Mouse (Mus musculus) mesoderm, embryonic 11.5 days (tissue): ENCODE results near the gene Aco2.

Experiments used
- DNase-seq: peaks from one replicate; pipeline ENCODE4 v3.0.0-alpha.2; 2012; ENCODE audit warnings: low read depth, low spot score

The Aco2 gene

DNA sequence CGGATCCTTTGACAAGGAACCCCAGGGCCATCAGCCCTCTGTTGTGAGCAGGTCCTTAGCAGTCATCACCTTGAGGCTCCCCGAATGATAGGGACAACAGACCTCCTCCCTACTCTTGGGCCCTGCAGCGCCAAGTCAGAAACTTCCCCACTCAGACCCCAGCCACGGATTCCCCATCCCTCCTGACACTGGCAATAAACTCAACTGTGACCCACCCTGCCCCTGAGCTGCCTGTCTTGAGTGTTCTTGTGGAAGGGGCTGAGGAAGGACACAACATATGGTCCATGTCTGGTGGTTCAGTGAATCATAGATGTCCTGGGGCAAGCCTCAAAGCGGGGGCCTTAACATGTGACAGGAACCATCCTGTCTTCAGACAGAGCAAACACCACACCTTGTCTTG lies 78.6 kb downstream of the Aco2 start:
- DNase-seq: no peak

DNA sequence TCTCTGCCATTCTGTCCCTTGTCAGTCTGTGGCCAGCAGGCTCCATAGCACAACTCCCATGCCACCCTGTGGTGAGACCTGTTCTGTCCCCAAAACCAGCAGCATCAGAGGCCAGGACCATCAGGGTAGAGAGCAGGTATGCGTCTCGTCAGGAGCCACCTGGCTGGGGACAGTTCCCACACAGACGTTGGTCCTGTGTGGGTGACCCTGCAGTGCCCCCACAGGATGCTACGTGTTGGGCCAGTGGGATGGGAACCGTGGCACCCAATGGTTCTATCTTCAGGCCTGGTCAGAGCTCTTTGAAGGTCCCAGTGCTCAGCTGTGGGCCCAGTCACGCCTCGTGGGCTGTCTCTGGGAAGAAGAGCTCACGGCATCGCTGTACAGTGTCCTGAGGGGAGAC lies 79.0 kb downstream of the Aco2 start:
- DNase-seq: no peak

DNA sequence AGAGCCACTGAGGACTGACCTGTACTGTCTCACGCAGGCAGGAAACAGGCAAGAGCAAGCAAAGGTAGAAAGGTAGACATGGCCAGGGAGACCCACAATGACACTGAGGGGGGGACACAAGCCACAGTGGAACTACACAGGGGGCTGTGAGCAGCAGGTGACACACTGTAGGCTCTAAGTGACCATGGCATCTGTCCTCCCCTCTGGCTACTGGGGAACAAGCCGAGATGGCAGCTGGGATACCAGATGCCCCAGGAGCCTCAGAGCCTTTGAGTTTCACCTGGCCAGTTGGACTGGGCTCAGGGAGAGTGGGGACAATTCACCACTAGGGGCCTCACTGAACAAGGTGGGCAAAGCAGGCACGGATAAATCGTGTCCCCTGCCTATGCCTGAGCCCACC lies 80.2 kb downstream of the Aco2 start:
- DNase-seq: no peak

DNA sequence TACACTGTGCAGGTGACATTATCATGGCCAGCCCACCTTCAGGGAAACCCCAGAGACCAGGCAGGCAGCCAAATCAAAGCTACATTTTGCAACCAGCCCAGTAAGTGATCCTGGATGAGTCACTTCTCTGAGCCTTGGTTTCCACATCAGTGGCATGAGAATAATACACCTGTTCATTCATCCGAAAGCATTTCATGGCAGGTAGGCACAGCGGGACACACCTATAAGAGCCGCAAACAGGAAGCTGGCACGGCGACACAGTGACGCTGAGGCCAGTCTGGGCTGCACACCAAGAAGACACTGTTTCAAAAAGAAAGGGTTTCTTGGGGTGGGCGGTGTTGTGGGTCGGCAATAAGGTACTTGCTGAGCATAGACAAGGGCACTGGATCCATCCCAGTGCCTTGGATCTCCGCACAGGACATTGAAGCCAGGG lies 82.1 kb downstream of the Aco2 start:
- no peak for DNase-seq

DNA sequence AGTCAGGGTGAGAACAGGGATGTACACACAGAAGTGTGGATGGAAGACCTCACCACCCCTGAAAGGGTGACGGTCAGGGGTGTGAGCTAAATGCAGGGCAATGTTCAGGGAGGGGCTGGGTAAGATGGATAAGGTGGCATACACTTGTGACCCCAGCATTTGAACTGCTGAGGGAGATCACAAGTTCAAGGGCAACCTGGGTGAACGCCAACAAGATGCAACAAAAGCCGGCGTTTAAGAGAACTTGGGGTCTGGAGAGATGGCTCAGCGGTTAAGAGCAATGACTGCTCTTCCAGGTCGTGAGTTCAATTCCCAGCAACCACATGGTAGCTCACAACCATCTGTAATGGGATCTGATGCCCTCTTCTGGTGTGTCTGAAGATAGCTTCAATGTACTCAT lies 82.6 kb downstream of the Aco2 start:
- no peak for DNase-seq

DNA sequence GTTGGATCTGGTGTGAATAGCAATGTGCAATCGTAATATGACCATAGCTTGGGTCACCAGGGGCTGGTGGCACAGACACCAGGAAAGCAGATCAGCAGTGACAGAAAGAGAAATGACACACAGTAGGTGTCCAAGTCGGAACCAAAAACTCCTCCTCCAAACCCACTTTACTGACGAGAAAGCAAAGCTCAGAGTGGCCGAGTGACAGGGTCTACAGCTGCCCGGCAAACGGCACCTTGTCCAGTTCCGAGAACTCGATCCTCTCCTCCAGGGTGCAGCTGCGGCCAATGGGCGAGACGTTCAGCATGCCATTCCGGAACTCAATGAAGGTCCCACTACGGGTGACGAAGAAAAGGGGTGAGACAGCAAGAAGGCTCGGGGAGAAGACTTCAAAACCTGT lies 83.3 kb downstream of the Aco2 start:
- DNase-seq: no peak

DNA sequence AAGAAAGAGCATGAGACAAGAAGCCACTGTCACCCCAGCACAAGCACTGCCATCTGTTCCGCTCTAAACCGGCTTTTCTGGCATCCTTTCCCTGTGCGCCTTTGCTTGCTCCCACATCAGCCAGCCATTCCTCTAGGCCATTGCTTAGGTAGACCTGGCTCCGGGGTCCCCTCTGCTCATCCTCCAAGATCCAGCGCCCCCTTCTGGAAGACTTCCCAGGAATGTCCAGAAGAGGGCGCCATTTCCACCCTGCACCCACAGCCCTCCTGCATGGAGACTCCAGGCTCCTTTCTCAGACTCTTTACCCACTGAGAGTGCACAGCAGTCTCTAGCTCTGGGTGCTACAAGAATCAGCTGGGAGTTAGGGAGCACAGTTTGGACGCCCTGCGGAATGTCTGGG lies 84.3 kb downstream of the Aco2 start:
- peak; percentile 64 for DNase-seq

DNA sequence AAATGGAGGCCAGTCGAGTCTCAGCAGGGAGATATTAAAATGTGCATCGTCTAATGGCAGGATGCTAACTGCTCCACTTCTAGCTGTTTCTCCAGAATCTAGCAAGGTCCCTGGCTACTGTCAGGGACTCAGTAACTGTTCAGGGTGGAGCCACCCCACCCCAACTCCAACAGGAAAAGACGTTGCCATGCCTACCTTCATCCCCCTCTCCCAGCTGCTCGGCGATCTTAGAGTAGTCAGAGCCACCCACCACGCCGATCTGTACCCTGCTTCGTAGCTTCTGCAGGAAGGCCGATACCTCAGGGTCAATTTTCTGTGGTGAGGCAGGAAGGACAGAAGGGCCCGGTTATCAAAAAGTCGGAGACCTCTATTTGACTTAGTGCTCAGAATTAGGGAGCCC lies 85.5 kb downstream of the Aco2 start:
- DNase-seq: no peak

DNA sequence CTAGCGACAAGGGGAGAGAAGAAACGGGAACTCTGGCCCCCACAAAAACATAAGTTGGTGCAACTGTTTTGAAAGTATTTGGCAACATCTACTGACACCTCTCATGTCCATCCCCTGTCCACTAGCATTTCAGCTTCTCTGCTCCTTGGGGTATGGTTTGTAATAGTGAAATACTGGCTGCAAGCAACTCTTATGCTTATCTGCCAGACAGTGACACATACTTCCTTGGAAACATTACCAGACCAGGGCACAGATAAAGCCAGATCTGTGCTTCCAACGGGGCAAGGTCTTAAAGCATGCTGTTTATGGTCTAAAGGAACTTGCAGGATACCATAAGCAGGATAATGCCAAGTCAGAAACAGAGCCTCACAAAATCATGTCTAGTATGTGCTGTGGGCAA lies 86.8 kb downstream of the Aco2 start:
- no peak for DNase-seq

DNA sequence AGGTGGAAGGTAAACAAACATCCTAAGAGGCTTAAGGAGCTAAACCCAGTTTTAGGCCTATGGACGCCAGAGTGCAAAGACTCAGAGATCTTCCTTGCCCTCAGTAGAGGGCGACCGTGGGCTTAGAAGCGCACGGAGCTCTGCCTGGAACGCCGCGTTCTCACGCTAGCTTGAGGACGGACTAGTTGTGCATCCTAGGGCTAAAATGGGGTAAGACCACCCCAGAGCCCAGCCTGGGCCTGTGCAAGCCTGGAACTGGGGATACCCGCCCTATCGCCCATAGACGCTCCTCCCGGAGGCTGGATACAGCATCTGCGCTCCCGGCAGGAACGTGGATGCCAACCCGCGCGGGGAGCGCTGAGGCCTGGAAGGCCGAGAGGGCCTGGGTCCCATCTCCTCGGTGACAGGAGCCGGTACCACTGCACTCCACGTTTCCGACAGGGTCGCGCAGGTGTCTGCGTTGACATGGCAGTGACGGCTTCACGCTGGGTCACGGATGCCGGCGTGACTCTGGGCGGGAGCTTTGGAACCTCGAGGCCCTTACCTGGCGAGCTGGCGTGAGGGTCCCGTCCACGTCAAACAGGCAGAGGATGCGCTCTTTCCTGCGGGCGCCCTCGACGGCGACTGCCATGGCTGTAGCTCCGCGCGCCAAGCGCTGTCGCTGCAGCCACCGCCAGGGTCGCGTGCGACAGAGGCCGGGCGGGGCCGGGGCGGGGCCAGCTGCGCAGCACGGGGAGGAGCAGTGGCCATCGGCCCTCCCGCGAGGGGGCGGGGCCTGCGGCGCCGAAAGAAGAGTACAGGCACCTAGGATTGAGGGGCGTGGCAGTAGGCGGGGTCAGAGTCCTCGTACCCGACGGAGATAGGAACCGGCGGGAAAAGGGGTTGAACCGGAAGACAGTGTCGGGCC lies 88.3 kb downstream of the Aco2 start, which contains the start of gene Pmm1:
TSS of gene Pmm1 (minus strand) at position 760 of the 907 bp plus-strand sequence.
- peak; percentile 98 for DNase-seq

DNA sequence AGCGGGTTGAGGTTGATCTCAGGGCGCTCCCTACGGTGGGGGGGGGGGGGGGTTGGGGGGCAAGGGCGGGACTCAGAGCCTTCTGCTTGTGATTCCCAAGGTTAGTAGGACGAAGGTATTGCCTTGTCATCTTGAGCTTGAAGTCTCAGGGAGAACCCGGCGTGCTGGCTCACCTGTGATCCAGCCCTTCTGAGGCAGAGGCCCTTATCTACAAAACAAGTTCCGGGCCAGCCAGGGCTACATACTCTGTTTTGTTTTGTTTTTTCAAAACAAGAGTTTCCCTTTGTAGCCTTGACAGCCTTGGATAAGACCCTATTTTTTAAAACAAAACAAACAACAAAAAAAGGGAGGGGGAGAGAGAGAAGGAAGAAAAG lies 89.0 kb downstream of the Aco2 start:
- DNase-seq: no peak

DNA sequence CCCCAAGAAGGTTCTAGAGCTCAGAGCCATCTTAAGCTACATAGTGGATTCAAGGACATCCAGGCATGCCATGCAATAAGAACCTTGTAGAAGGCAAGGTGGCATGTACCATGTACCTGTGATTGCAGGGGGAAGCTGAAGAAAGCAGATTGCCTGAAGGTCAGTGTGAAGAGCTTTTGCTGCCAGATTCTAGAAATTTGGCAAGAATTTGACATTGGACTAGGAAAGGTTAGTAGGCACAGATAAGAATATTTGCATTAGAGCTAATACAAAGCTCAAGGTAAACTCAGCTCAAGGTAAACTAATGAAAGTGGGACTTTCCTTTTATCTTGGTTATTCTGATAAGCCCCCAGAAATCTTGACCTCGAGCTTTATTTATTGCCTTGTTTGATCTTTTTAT lies 92.2 kb downstream of the Aco2 start:
- no peak for DNase-seq
